Mouse (Mus musculus) spleen, adult 2 months (tissue): ENCODE data around the gene U2surp.

Source experiments
- CTCF ChIP-seq: fragments of 200-500 bp; IDR thresholded peaks from 2 replicates; pipeline ENCODE4 v1.5.1; 2011; ENCODE audit warnings: mild to moderate bottlenecking, inconsistent platforms; ENCODE audit not compliant: insufficient read depth, insufficient read length, insufficient replicate concordance; ENCODE audit errors: extremely low read depth
- POLR2A ChIP-seq: fragments of 200-500 bp; IDR thresholded peaks from 2 replicates; pipeline ENCODE4 v1.6.1; 2011; ENCODE audit warnings: low read depth, low read length, inconsistent platforms

GRCm38 (mm10) chr9:95478443-95478842, 33.4 kb downstream of the U2surp start:
- no peak for TF ChIP-seq POLR2A
- no peak for TF ChIP-seq CTCF
